Mouse (Mus musculus): ENCODE measurements around the gene Wrap73.

- TF ChIP-seq CTCF (IDR thresholded peaks at IDR 0.05; ENCODE audit: borderline replicate concordance, control insufficient read depth, extremely low read depth, insufficient read depth, low read length, poor library complexity) (no peak), POLR2A (IDR thresholded peaks at IDR 0.05; ENCODE audit: control insufficient read depth, extremely low read depth, insufficient read depth, low read length, poor library complexity) (no peak)
Measured at GRCm38 (mm10) chr4:154209054-154209453, 66.9 kb downstream of the Wrap73 start.
